Mouse (Mus musculus) common myeloid progenitor, adult 5-6 weeks (primary cell): ENCODE measurements around the gene 4930595M18Rik. TPM values are rescaled to one million over a fixed set of nuclear protein-coding genes. Genes with fewer than 3 reads are reported as not detected.

Source experiments
- ATAC-seq: replicated peaks from 2 replicates; pipeline ENCODE4 v1.8.0; 2016; ENCODE audit warnings: low read depth, mild to moderate bottlenecking, moderate TSS enrichment, inconsistent platforms; ENCODE audit not compliant: poor library complexity, severe bottlenecking
- total RNA-seq: library from RNA; stranded (forward); fragments of 200-1000, 187-1606 nt; gene quantifications from 2 replicates; pipeline ENCODE4 v1.2.3, GENCODE M21; 2017

4930595M18Rik gene
- not detected in 2 replicates for total RNA-seq

DNA sequence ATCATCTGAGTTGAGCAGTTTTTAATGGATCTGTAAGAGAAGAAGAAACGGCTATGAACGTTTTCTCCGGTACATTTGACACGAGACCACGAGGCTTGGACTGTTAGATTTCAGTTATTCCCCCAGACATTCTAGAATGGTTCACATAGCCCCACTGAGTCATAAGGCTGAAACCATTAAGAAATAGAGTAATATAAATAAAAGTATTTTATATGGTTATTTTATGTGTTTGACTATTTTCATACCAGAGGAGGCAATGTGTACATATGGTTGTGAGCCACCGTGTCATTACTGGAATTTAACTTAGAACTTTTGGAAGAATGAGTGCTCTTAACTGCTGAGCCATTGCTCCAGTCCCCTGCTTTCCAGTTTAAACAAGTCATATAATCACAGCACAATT is at the start of gene 4930595M18Rik:
4930595M18Rik (minus strand) TSS at position 101 of the 400 bp plus-strand sequence.
- no peak for ATAC-seq

DNA sequence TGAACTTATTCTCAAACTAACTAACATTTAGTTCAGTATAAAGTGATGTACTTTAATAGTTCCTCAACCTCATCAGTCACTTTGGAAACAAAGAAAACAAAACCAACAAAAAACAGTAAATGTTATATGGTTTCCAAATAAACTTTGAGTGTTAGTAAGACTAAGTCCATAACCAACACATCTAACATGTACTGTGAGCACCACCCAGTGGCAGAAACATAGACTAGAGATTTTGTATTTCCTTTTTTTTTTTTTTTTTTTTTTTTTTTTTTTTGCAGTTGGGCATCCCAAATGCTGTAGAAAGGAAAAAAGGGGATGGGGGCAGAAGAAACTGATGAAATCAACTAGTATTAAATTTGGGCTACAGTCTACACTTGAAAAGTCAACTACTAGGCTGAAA is 14.6 kb upstream of the 4930595M18Rik start:
- ATAC-seq, result no peak
